Mouse (Mus musculus): Measurements from ENCODE around the gene Fat3. TPM values are rescaled to one million over a fixed set of nuclear protein-coding genes. Genes with fewer than 3 reads are reported as not detected.

Gene Fat3
- total RNA-seq, 1 experiment, result 0.58 TPM

GRCm38 (mm10) chr9:15930928-15931443 is 570.1 kb downstream of the Fat3 start:
- in situ Hi-C loops (cut with MboI; ENCODE audit: low sequenced_read_pairs in 2 of 2, unreplicated experiment in 2 of 2), result no loop called here
- no peaks in the 10 kb centered on the region for H3K9me3 ChIP-seq (ENCODE audit: control insufficient read depth, insufficient read depth, low read depth, low read length)
- H3K4me1 ChIP-seq (ENCODE audit: control insufficient read depth in 2 of 2, insufficient read depth in 2 of 2, low read length in 2 of 2, poor library complexity in 1 of 2), result no peaks in the 10 kb centered on the region
- H3K9ac ChIP-seq (ENCODE audit: insufficient read depth, low read depth, low read length, poor library complexity, severe bottlenecking), result no peak overlapping the region
- DNase-seq (ENCODE audit: low read depth, low spot score), result no peak
- no peak for TF ChIP-seq MAFK (IDR thresholded peaks at IDR 0.05; ENCODE audit: insufficient read depth, low read depth, low read length)
- TF ChIP-seq ZNF384 (IDR thresholded peaks at IDR 0.05; ENCODE audit: low read depth, low read length), result no peak
- no peak for TF ChIP-seq CHD2 (IDR thresholded peaks at IDR 0.05; ENCODE audit: low read depth, low read length)
- TF ChIP-seq HCFC1 (IDR thresholded peaks at IDR 0.05; ENCODE audit: borderline replicate concordance, insufficient read depth, low read length), result no peak
- TF ChIP-seq ZC3H11A (IDR thresholded peaks at IDR 0.05; ENCODE audit: borderline replicate concordance, low read depth, low read length), result no peak
- no peak overlapping the region for H3K4me3 ChIP-seq (ENCODE audit: insufficient read depth in 1 of 2, low read depth in 1 of 2, low read length in 2 of 2, poor library complexity in 1 of 2, severe bottlenecking in 1 of 2)
- H3K36me3 ChIP-seq (ENCODE audit: control insufficient read depth, insufficient read depth, low read length, poor library complexity, severe bottlenecking), result no peaks in the 10 kb centered on the region
- no peak overlapping the region for H3K27ac ChIP-seq (ENCODE audit: insufficient read depth, low read depth, low read length, poor library complexity, severe bottlenecking)

GRCm38 (mm10) chr9:15928331-15928730 is 572.8 kb downstream of the Fat3 start:
- Histone ChIP-seq H3K36me3 (ENCODE audit: control insufficient read depth, insufficient read depth, low read length, poor library complexity, severe bottlenecking) (no peaks in the 10 kb centered on the region), H3K27ac (ENCODE audit: insufficient read depth, low read depth, low read length, poor library complexity, severe bottlenecking) (no peak overlapping the region), H3K9ac (ENCODE audit: insufficient read depth, low read depth, low read length, poor library complexity, severe bottlenecking) (no peak overlapping the region), H3K4me1 (ENCODE audit: control insufficient read depth in 2 of 2, insufficient read depth in 2 of 2, low read length in 2 of 2, poor library complexity in 1 of 2) (no peaks in the 10 kb centered on the region), H3K9me3 (ENCODE audit: control insufficient read depth, insufficient read depth, low read depth, low read length) (no peaks in the 10 kb centered on the region), H3K4me3 (ENCODE audit: insufficient read depth in 1 of 2, low read depth in 1 of 2, low read length in 2 of 2, poor library complexity in 1 of 2, severe bottlenecking in 1 of 2) (no peak overlapping the region)
- in situ Hi-C loops (cut with MboI; ENCODE audit: low sequenced_read_pairs in 2 of 2, unreplicated experiment in 2 of 2), result no loop called here
- no peak for TF ChIP-seq CHD2 (IDR thresholded peaks at IDR 0.05; ENCODE audit: low read depth, low read length)
- TF ChIP-seq ZNF384 (IDR thresholded peaks at IDR 0.05; ENCODE audit: low read depth, low read length), result no peak
- no peak for TF ChIP-seq MAFK (IDR thresholded peaks at IDR 0.05; ENCODE audit: insufficient read depth, low read depth, low read length)
- TF ChIP-seq HCFC1 (IDR thresholded peaks at IDR 0.05; ENCODE audit: borderline replicate concordance, insufficient read depth, low read length), result no peak
- no peak for TF ChIP-seq ZC3H11A (IDR thresholded peaks at IDR 0.05; ENCODE audit: borderline replicate concordance, low read depth, low read length)
- no peak for DNase-seq (ENCODE audit: low read depth, low spot score)

GRCm38 (mm10) chr9:15927378-15928083 is 573.6 kb downstream of the Fat3 start:
- Histone ChIP-seq H3K4me3 (ENCODE audit: insufficient read depth in 1 of 2, low read depth in 1 of 2, low read length in 2 of 2, poor library complexity in 1 of 2, severe bottlenecking in 1 of 2) (no peak overlapping the region), H3K9ac (ENCODE audit: insufficient read depth, low read depth, low read length, poor library complexity, severe bottlenecking) (no peak overlapping the region), H3K27ac (ENCODE audit: insufficient read depth, low read depth, low read length, poor library complexity, severe bottlenecking) (no peak overlapping the region), H3K9me3 (ENCODE audit: control insufficient read depth, insufficient read depth, low read depth, low read length) (no peaks in the 10 kb centered on the region), H3K36me3 (ENCODE audit: control insufficient read depth, insufficient read depth, low read length, poor library complexity, severe bottlenecking) (no peaks in the 10 kb centered on the region), H3K4me1 (ENCODE audit: control insufficient read depth in 2 of 2, insufficient read depth in 2 of 2, low read length in 2 of 2, poor library complexity in 1 of 2) (no peaks in the 10 kb centered on the region)
- in situ Hi-C loops (cut with MboI; ENCODE audit: low sequenced_read_pairs in 2 of 2, unreplicated experiment in 2 of 2), result no loop called here
- DNase-seq (ENCODE audit: low read depth, low spot score), result no peak
- TF ChIP-seq ZNF384 (IDR thresholded peaks at IDR 0.05; ENCODE audit: low read depth, low read length) (no peak), HCFC1 (IDR thresholded peaks at IDR 0.05; ENCODE audit: borderline replicate concordance, insufficient read depth, low read length) (no peak)

GRCm38 (mm10) chr9:15925237-15925636 is 575.8 kb downstream of the Fat3 start:
- H3K27ac ChIP-seq (ENCODE audit: insufficient read depth, low read depth, low read length, poor library complexity, severe bottlenecking), result no peak overlapping the region

More at GRCm38 (mm10) chr9:15925237-15925636, 575.8 kb downstream of the Fat3 start:
- DNase-seq (ENCODE audit: low read depth, low spot score), result no peak
- no peaks in the 10 kb centered on the region for H3K9me3 ChIP-seq (ENCODE audit: control insufficient read depth, insufficient read depth, low read depth, low read length)
- H3K9ac ChIP-seq (ENCODE audit: insufficient read depth, low read depth, low read length, poor library complexity, severe bottlenecking), result no peak overlapping the region
- TF ChIP-seq ZNF384 (IDR thresholded peaks at IDR 0.05; ENCODE audit: low read depth, low read length), result no peak
- no peak for TF ChIP-seq HCFC1 (IDR thresholded peaks at IDR 0.05; ENCODE audit: borderline replicate concordance, insufficient read depth, low read length)
- TF ChIP-seq CHD2 (IDR thresholded peaks at IDR 0.05; ENCODE audit: low read depth, low read length), result no peak
- TF ChIP-seq ZC3H11A (IDR thresholded peaks at IDR 0.05; ENCODE audit: borderline replicate concordance, low read depth, low read length), result no peak
- no peak for TF ChIP-seq MAFK (IDR thresholded peaks at IDR 0.05; ENCODE audit: insufficient read depth, low read depth, low read length)
- no peaks in the 10 kb centered on the region for H3K36me3 ChIP-seq (ENCODE audit: control insufficient read depth, insufficient read depth, low read length, poor library complexity, severe bottlenecking)
- in situ Hi-C loops (cut with MboI; ENCODE audit: low sequenced_read_pairs in 2 of 2, unreplicated experiment in 2 of 2), result no loop called here
- H3K4me3 ChIP-seq (ENCODE audit: insufficient read depth in 1 of 2, low read depth in 1 of 2, low read length in 2 of 2, poor library complexity in 1 of 2, severe bottlenecking in 1 of 2), result no peak overlapping the region
- no peaks in the 10 kb centered on the region for H3K4me1 ChIP-seq (ENCODE audit: control insufficient read depth in 2 of 2, insufficient read depth in 2 of 2, low read length in 2 of 2, poor library complexity in 1 of 2)

Data from ES-E14 (cell line).